Mouse (Mus musculus): Measurements from ENCODE around the gene Dtx3.
"Not testable (repeated sequence)": the region's sequence is repeated elsewhere in the genome, so short reads cannot be mapped to it uniquely, and the experiment has no call there.

DNA sequence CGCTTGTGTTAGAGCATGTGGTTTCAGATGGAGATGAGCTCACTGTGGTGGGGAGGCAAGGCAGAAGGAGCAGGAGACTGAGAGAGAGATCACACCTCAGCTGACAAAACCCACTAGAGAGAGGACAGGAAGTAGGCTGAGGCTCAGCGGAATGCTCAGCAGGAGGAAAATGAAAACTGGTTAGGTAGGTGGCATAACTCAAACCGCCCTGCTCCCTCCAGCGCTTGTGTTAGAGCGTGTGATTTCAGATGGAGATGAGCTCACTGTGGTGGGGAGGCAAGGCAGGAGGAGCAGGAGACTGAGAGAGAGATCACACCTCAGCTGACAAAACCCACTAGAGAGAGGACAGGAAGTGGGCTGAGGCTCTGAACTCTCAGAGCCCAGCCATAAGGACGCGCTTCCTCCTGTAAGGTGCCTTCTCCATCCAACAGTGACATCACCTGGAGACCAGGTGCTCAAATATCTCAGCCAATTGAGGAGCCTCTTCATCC is 32.7 kb downstream of the Dtx3 start:
- not testable (repeated sequence) for TF ChIP-seq CTCF, EP300 (IDR thresholded peaks at IDR 0.05; ENCODE audit: low read depth)

Data from heart, postnatal 0 days (tissue).